Mouse (Mus musculus) spleen, adult 12 weeks (tissue): ENCODE data around the gene Hoxa10.

ENCODE experiments used
- DNase-seq: peaks from one replicate; pipeline ENCODE4 v3.0.0; 2022; ENCODE audit warnings: low spot score

Hoxa10 gene

DNA sequence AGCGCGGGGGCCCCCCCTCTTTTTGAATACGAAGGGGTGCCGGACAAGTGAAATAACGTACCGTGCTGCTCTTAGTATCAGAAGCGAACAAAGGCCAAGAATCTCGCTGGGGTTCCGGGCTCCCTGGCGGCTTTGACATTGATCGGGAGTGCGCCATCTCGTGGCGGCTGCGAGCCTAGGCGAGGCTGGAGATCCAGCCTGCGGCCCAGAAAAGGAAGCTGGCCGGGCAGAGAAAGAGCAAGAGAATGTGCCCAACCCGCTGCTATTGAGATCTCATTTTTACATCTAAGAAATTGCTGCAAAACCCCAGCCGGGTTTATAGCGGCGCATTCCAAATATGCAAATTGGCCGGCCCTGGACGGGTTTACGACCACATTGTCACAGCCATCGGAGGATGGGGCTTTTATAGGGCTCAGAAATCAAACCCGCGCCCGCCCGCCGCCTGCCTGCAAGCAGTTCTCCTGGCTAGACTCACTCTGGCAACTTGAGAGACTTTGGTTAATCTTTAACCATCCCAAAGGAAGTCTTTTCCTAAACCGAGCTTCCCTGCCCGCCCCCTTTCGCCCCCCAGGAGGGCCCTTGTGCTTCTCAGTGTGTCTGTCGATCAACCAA lies at the start of gene Hoxa10:
Gene Hoxa10, minus strand, starts transcription at position 466 of the 612 bp plus-strand sequence.
- peak; percentile 51 for DNase-seq

DNA sequence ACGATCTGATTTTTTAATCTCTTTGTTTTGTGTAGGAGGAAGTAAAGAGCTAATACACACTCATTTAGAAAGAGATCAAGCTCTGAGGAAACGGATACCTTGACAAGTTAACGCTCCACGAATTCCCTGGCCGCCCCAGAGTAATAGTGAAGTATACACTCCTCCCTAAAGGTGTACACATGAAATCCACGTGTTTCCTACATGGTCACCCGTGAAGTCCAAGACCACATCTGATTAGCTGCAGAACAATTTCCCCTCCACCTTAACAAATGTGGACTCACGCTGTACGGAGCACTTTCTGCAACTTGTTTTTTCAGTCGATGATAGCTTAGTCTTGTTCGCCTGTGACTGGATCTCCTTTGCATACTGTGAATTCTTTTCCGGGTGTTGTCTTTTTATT lies 49.5 kb upstream of the Hoxa10 start:
- no peak for DNase-seq

DNA sequence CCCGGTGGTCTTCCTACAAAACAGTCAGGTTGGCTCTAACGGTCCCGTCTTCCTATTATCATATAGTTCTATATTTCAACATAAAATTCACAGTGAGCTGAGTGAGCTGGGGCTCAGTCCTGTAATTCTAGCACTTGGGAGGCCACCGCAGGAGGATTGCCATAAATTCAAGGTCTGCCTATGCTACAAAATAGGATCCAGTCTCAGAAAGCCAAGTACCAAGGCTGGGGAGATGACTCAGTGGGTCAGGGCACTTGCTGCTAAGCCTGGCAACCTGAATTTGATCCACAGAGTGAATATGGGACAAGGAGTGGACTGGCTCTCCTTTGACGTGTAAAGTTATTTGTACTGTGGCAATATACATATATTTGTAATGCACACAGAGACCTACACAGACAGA lies 43.2 kb upstream of the Hoxa10 start:
- no peak for DNase-seq

DNA sequence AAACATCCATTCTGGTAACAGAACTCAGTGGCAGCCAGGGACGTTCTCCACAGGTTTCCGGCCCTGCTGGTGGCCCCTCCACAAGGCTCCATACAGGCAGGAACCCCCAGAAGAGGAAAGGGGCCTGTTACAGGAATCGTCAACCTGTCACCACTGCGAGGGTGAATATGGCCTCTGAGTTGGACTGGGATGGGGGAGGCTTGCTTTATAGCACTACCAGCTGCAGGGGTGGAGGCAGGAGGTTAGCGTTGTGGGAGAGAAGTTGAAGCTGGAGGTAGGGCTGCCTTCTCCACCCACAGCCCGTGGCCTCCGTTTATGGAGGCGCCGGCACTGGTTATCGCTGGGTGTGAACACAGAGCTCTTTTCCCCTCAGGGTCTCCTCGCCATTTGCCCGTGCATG lies 40.4 kb upstream of the Hoxa10 start:
- no peak for DNase-seq

DNA sequence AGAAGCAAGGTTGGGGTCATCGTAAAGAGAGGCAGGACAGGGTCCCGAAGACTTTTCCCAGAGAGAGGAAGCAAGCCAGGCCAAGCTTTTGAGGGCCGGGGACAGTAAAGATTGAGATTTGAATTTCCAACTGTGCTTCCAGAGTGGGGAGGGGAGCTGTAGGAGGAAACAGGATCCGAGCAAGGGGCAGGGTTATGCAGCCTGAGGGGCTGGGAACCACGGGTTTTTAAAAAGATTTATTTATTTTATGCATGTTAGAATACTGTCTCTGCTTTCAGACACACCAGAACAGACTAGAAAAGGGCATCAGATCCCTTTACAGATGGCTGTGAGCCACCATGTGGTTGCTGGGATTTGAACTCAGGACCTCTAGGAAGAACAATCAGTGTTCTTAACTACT lies 36.3 kb upstream of the Hoxa10 start:
- no peak for DNase-seq

GRCm38 (mm10) chr6:52276382-52276781 lies 35.7 kb upstream of the Hoxa10 start:
- no peak for DNase-seq

DNA sequence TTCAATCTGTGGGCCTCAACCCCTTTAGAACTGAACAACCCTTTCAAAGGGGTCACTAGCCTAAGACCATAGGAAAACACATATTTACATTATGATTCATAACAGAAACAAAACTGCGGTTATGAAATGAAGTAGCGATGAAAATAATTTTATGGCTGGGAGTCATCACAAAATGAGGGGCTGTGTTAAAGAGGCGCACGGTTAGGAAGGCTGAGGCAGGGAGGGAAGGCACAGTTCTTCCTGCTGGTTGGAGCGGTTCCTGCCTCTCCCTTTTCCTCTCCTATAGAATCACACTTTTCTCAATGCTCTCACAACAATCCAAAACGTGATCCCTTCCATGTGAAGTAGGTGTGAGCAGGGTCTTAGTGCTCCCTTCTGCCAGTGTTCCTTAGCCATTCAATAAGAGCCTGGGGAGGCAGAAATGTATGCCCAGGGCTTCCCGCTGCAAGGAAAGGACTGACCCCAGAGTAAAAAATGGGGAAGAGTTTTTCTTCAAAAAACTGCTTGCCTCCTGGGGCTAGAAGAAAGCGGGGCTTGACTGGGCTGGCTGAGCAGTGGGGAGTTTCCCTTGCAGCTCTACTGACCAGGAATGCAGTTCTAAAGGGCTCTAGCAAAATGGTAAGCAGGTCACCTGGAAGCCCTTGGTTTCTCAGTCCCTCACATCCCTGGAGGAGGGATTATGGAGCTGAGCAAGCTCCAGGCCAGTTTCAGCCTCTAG lies 35.1 kb upstream of the Hoxa10 start:
- no peak for DNase-seq

- DNase-seq, result no peak
These were observed 33.9 kb upstream of the Hoxa10 start for GRCm38 (mm10) chr6:52274576-52274975.

DNA sequence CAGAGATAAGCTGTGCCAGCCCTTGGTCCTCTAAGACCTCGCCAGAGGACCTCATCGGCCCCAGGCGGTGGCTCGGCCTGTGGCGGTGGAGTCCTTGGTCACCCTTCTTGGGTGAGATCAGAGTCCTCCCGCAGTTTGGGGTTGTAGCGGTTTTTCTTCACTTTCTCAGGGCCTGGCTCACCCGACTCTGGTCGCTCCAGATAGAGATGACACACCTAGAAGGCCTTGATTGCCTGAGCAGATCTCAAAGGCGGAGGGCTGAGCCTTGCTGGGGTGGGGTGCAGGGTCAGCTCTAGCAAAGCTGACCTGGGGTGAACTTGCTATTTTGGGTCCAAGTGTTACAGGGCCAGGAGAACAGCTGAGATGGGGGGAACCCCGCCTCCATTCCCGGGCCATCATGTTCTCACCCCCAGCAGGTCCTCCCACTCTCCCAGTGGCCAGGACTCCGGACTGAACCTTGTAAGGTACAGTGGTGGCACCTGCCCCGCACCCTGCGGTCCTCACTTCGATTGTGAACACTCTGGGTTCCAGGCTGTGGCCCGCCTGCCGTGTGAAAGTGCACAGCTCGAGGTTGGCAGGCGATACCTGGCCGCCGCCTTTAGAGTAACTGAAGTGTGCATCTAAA lies 33.1 kb upstream of the Hoxa10 start:
- no peak for DNase-seq

DNA sequence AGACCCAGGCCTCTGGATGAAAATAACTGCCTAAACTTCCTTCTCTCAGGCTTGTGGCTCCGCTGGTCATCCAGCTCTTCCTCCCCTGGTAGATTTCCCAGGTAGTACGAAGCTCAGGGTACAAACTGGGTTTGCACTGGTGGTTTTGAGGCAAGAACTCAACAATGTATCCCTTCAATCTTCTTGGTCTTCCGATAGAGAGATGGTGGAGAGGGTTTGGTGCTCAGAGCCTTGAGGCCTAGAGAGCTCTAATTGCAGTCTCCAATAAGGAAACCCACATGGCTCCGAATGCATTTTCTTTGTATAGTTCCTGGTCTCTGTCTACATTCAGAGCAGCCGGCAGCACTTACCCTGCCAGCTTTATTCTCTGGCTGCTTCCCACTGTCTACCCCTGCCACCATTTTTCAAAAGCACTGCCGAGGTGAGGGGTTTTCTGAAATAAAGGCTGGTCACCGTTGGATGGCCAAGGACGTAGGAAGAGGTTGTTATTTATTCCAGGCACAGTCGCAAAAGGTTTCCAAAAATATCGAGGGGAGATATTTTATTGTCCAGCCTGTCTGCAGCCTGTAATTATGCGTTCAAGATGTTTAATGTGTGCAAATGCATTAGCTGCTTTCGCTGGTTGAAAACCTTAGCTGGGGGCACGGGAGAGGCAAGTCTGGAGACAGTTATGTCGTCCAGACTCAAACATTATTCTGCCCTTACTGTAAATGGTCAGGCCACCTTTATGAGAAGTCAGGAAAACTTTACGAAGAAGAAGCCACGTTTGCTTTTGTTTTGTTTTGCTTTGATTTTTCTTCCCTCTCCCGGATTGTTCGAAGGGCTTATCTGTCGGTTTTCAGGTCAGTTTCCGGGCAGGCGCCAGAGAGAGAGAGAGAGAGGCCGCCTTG lies 32.4 kb upstream of the Hoxa10 start:
- DNase-seq, result no peak

- no peak for DNase-seq
These were observed 30.1 kb upstream of the Hoxa10 start for GRCm38 (mm10) chr6:52270494-52271480.

- DNase-seq, result no peak
These were observed 28.1 kb upstream of the Hoxa10 start for GRCm38 (mm10) chr6:52268756-52269155.

DNA sequence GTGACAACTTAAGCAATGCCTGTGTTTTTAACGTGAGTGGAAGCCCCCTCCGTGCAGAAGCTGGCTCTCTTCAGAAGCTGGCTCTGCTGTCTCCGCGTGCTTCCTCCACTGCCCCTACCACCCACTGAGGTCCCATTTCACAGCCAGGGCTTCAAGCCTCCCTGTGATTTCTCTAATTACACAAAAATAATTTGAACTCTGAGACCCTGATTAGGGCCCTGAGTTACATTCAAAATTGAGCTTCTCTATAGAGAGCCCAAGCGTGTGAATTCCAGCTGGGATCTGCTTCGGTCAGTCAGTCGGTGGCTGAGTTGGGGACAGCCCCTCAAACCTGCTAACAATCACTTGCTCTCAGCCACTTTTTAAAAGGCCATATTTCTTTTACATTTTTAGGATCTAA lies 27.7 kb upstream of the Hoxa10 start:
- DNase-seq, result no peak

DNA sequence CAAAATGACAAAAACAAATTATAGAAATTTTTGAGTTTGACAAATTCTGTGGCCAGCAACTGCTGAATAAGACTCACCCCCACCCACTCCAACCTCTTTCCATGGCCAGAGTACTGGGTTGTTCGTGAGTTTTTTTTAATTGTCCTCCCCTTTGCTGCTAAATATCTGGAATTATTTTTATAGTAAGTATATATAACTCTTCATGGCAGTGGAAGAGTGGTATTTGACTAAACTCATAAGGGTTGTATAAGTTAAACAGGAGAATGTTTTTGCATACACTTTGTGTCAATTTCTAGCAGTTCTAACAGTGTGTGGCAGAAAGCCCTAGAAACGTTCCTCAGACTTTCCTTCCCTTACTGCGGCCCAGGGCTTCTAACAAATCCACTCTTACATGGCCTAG lies 27.0 kb upstream of the Hoxa10 start:
- DNase-seq, result no peak

- no peak for DNase-seq
These were observed 26.6 kb upstream of the Hoxa10 start for GRCm38 (mm10) chr6:52267221-52267620.

DNA sequence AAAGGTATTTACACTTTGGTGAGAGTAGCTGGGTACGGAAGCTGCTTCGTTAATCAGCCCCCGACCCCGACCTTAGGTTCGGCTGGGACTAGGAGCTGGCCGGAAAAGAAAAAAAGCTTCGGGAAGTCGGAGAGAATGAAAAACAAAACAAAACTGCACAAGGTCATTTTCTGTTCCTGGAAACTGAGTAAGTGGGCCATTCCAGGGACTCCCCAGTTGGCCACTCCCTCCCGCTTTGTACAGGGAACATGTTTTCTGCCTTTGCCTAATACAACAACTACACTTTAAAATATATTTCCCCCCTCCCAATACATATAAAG lies 26.0 kb upstream of the Hoxa10 start:
- no peak for DNase-seq

DNA sequence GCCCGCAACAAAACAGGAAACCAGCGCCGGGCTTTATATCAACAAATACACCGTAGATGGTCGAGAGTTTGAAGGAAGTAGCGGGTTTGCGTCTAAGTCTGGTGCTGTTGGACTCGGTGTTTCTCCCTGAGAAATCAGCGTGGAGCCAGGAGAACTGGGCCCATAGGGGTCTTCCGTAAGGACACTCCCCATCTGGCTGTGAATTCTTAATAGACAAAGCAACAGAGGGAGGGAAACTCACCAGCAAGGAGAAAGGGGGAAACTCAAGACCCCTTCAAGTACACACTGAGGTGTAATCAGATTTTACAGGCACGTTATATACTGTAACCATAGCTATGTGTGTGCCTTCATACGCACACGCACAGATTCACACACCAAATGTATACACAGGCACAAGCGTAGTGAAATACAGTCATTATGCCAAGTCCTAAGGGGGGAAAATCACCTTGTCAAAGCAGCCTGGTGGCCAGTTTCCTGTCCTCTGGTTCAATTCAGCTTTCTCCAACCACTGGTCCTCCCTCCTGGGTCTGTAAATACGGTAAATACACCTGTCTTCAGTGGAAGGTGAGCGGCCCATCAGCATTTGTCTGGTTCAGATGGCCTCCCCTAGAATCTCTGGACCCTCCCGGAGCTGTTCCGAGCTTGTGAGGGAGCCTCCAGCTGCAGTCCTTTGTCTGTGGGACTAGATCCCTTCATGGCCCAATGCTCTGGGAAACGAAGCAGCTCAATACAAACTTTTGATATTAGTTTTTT lies 25.4 kb upstream of the Hoxa10 start:
- DNase-seq, result no peak

DNA sequence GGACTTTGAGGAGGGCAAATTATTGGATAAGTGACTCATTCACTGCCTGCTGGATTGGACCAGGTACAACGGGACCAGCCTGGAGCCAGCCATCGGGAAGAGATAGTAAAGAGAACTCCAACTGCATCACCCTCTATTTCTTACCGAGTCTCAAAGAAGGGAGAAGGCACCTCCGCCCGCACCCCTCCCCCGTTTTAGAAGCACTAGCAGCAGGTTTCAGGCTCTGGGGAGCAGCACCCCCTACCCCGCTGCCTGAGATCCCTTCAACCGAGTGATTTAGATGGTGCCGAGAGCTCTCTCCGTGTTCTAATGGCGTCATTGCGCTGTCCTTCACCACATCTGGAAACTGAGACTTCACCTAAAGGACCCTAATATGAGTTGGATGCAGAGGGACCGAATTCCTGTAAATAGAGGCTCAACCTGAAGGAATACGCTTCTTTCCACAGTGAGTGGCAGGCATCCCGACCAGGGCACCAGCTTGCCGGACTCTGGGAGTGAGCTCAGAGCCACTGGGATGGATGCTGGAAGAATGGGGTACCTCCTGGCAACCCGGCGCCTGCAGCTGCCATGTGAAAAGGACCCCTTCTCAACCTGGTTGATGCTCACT lies 24.8 kb upstream of the Hoxa10 start:
- no peak for DNase-seq

GRCm38 (mm10) chr6:52264106-52264790 lies 23.6 kb upstream of the Hoxa10 start:
- no peak for DNase-seq

DNA sequence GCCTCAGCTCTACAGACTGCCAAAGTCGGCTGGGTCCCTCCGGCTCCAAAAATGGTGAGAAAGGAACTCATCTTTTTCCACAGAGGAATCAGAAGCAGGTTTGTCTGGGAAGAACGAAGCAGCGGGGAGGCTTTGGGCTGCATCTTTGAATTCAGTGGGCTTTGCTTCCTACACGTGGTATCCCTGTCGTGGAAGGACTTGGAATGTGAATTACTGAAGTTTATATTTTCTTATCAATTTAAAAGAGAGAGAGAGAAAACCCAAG lies 22.6 kb upstream of the Hoxa10 start:
- DNase-seq, result no peak
